Mouse (Mus musculus) liver, embryonic 13.5 days (tissue): ENCODE data around the gene Gm49721. TPM values are rescaled to one million over a fixed set of nuclear protein-coding genes. Genes with fewer than 3 reads are reported as not detected.
A peak's percentile ranks its signal among the peaks of the same experiment; 100 is the strongest.
"Not testable (repeated sequence)": the region's sequence is repeated elsewhere in the genome, so short reads cannot be mapped to it uniquely, and the experiment has no call there.

ENCODE experiments used
- ATAC-seq: fragments of 200-750 bp; cut with Nextera tagmentation; 2 replicates; pipeline ENCODE4 v1.8.0; 2017; ENCODE audit warnings: low read depth, mild to moderate bottlenecking, moderate number of reproducible peaks, moderate library complexity
- DNase-seq: peaks from one replicate; pipeline ENCODE4 v3.0.0; 2022
- H3K27ac ChIP-seq: fragments of 300-500 bp; sonication (generic); 2 replicates; pipeline ENCODE4 v1.5.1; 2015; ENCODE audit warnings: moderate library complexity, mild to moderate bottlenecking, inconsistent platforms
- H3K27me3 ChIP-seq: fragments of 300-500 bp; sonication (generic); 2 replicates; pipeline ENCODE4 v1.6.1; 2015; ENCODE audit warnings: mild to moderate bottlenecking, inconsistent platforms
- H3K36me3 ChIP-seq: fragments of 300-500 bp; sonication (generic); 2 replicates; pipeline ENCODE4 v1.6.1; 2015; ENCODE audit warnings: mild to moderate bottlenecking, inconsistent platforms
- H3K4me1 ChIP-seq: fragments of 300-500 bp; sonication (generic); replicated peaks from 2 replicates; pipeline ENCODE4 v1.6.1; 2015; ENCODE audit warnings: inconsistent platforms
- H3K4me2 ChIP-seq: fragments of 300-500 bp; sonication (generic); 2 replicates; pipeline ENCODE4 v1.6.1; 2015; ENCODE audit warnings: inconsistent platforms, mild to moderate bottlenecking, moderate library complexity
- H3K4me3 ChIP-seq: fragments of 300-500 bp; sonication (generic); replicated peaks from 2 replicates; pipeline ENCODE4 v1.5.1; 2015; ENCODE audit warnings: mild to moderate bottlenecking, inconsistent platforms
- H3K9ac ChIP-seq: fragments of 300-500 bp; sonication (generic); 2 replicates; pipeline ENCODE4 v1.6.1; 2015; ENCODE audit warnings: mild to moderate bottlenecking, inconsistent platforms
- H3K9me3 ChIP-seq: fragments of 300-500 bp; sonication (generic); replicated peaks from 2 replicates; pipeline ENCODE4 v1.6.1; 2016; ENCODE audit warnings: inconsistent platforms
- WGBS: fragments of 180-500 bp; shearing (Covaris S2); methylation state at CpG from one replicate; pipeline ENCODE4 v1.1.7; 2015; ENCODE audit not compliant: insufficient replicate concordance; 5-methylcytosine and 5-hydroxymethylcytosine counted together
- polyA plus RNA-seq: library from polyadenylated mRNA; unstranded; fragments of >200 nt; fragmentation: Nextera tagmentation; extraction: Ambion mirVana; gene quantifications from 2 replicates; pipeline ENCODE4 v1.2.1, GENCODE M21; 2015

Gene Gm49721
- polyA plus RNA-seq, 1 experiment from 2014 or later, result 0.09 TPM

- peak; percentile 71 for DNase-seq
- H3K4me2 ChIP-seq, result peak overlapping the region; percentile 60
- peak; percentile 96 for ATAC-seq
- not testable (repeated sequence) for H3K9ac ChIP-seq, H3K27ac ChIP-seq, H3K36me3 ChIP-seq, H3K9me3 ChIP-seq, H3K27me3 ChIP-seq, H3K4me1 ChIP-seq
- WGBS, result 1% methylated on average over 17 of the region's 48 CpGs
- peak overlapping the region; percentile 43 for H3K4me3 ChIP-seq
Observed at GRCm38 (mm10) chr17:6961181-6962000, 17.3 kb upstream of the Gm49721 start.

DNA sequence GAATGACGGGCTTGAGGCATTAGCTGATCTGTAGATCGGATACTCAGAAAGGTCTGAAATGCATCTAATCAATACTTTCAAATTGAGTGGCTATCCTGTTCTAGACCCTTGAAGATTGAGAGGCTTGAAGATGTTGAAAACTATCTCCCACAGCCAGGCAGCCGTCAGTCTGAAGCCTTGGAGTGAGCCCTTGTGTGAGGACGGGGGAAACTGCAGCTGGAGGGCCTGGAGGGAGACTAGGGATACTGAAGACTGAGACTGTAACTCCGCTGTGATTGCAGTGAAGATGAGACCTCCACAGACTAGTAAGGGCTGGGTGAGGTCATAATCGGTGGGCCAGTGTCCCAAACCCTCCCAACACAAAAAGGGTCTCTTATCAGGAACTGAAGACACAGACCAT lies 16.4 kb upstream of the Gm49721 start:
- not testable (repeated sequence) for H3K27ac ChIP-seq, H3K4me3 ChIP-seq, DNase-seq, H3K36me3 ChIP-seq, H3K9ac ChIP-seq, H3K9me3 ChIP-seq, H3K27me3 ChIP-seq, H3K4me2 ChIP-seq, H3K4me1 ChIP-seq, ATAC-seq
- 49% methylated on average over 4 of the region's 6 CpGs for WGBS

DNA sequence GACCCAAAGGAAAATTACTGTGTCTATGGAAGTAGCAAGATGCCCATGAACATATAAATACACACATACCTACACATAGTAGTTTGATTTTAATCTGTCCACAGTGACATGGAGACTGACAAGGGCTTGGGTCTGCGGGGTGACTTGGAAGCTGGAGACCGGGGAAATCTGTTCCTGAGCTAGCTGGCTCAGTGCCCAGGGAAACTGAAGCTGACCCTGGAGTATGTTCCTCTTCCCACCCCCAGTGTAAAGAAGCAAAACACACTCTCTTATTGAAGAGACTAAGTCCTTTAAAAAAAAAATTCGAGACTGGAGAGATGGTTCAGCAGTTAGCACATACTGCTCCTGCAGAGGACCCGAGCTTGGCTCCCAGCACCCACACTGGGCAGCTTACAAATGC lies 15.8 kb upstream of the Gm49721 start:
- not testable (repeated sequence) for DNase-seq, ATAC-seq, H3K36me3 ChIP-seq

GRCm38 (mm10) chr17:6965364-6965763 lies 13.3 kb upstream of the Gm49721 start:
- not testable (repeated sequence) for H3K9ac ChIP-seq, ATAC-seq, H3K27ac ChIP-seq, H3K9me3 ChIP-seq, H3K27me3 ChIP-seq, H3K36me3 ChIP-seq, H3K4me1 ChIP-seq, H3K4me2 ChIP-seq, H3K4me3 ChIP-seq
- peak; percentile 16 for DNase-seq
- WGBS, result 11% methylated on average over 6 of the region's 6 CpGs

More for the DNA sequence above, 15.8 kb upstream of the Gm49721 start:
- H3K27ac ChIP-seq, H3K4me1 ChIP-seq, H3K27me3 ChIP-seq, H3K4me2 ChIP-seq, H3K9ac ChIP-seq, H3K4me3 ChIP-seq, H3K9me3 ChIP-seq: not testable (repeated sequence)
- 67% methylated on average over 4 of the region's 4 CpGs for WGBS

DNA sequence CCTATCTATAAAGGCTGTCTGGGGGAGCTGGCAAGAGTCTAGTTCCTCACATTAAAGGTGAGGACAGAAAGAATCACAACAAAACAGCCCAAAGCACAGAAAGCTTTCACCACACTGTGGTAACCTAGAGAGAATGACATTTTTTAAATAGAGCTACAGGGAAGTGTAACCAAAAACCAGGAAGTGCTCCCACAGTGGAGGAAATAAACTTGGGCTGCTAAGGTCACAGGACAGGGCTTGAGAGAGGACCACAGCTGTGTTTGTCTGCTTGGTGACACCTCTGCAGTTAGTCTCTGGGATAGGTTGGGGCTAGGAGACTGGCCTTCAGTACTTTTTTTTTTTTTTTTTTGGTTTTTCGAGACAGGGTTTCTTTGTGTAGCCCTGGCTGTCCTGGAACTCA lies 11.0 kb upstream of the Gm49721 start:
- H3K4me1 ChIP-seq, H3K27me3 ChIP-seq, H3K27ac ChIP-seq, H3K4me2 ChIP-seq, ATAC-seq, H3K9me3 ChIP-seq, H3K36me3 ChIP-seq, DNase-seq, H3K4me3 ChIP-seq, H3K9ac ChIP-seq: not testable (repeated sequence)
- WGBS, result 9% methylated on average over 1 of the region's 1 CpGs

DNA sequence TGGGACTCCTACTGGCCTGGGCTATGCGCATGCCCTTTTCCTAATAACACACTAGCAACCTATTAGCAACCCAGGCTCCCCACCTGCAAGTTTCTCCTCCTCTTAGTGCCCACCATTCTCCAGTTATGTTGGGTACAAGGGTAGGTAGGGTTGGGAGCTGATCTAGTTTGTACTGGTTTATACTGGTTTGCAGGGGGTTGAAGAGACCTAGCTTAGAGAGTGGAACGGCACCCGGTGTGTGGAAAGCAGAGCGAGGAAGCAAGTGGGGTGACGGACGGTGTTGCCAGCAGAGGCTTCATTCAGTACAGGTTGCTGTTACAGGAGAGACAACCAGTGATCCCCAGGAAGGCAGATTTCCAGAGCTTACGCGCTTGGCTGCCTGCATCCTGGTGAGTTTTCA lies 8.4 kb upstream of the Gm49721 start, which contains the start of gene Rnaset2b:
TSS of gene Rnaset2b (plus strand) at position 301 of the 400 bp plus-strand sequence.
- ATAC-seq, H3K9me3 ChIP-seq: not testable (repeated sequence)

DNA sequence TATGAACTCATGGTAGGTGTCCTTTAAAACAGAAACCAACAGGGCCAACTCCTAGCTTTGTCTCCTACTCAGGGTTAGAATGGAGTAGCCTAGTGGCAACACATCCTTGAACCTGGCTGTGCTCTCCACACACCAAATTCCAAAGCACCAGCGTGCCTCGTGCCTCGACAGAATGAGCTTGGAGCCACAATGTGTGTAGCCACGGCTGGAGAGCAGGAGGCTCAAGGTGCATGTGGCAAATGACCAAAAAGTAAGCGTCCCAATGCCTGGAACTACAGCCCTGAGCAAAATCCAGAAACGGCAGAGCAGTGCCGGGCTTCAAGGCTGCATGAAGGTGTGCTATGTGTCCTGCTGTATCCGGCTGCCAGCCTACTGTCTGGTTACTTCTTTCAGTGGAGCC lies 7.5 kb upstream of the Gm49721 start:
- H3K4me3 ChIP-seq, H3K36me3 ChIP-seq, H3K27ac ChIP-seq, H3K9ac ChIP-seq, DNase-seq, H3K27me3 ChIP-seq, H3K4me2 ChIP-seq, H3K4me1 ChIP-seq, ATAC-seq, H3K9me3 ChIP-seq: not testable (repeated sequence)
- 65% methylated on average over 8 of the region's 8 CpGs for WGBS

More for the DNA sequence above, 8.4 kb upstream of the Gm49721 start, which contains the start of gene Rnaset2b:
- H3K27me3 ChIP-seq, H3K4me3 ChIP-seq, H3K27ac ChIP-seq, H3K36me3 ChIP-seq, H3K9ac ChIP-seq, H3K4me2 ChIP-seq, DNase-seq, H3K4me1 ChIP-seq: not testable (repeated sequence)
- 90% methylated on average over 1 of the region's 8 CpGs for WGBS

DNA sequence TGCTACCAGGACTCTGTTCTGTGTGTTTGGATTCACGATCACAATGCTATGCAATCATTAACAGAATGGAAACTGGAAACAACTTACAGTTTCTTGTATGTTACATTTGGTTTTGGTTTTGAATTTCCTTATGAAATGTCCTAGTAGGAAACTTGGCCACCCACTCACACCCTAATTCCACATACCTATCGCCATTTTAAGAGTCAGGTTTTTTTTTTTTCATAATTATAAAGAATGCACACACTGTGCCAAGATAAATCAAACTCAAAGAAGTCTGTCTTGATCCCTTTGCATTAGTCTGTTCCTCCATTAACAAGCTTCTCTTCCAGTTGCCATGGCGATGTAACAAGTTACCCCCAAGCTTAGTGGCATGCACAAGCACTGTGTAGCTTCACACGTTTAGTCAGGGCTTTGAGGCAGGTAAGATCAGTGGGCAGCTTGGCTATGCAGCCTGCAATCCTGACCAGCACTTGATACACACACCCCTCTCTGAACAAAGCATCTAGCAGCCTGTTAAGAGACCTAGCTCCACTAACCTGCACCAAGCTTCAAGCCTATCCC lies 5.8 kb upstream of the Gm49721 start:
- DNase-seq, H3K9me3 ChIP-seq, H3K9ac ChIP-seq, H3K4me3 ChIP-seq, H3K4me2 ChIP-seq, H3K36me3 ChIP-seq, H3K27ac ChIP-seq, H3K4me1 ChIP-seq, ATAC-seq, H3K27me3 ChIP-seq: not testable (repeated sequence)
- WGBS, result 57% methylated on average over 4 of the region's 4 CpGs

DNA sequence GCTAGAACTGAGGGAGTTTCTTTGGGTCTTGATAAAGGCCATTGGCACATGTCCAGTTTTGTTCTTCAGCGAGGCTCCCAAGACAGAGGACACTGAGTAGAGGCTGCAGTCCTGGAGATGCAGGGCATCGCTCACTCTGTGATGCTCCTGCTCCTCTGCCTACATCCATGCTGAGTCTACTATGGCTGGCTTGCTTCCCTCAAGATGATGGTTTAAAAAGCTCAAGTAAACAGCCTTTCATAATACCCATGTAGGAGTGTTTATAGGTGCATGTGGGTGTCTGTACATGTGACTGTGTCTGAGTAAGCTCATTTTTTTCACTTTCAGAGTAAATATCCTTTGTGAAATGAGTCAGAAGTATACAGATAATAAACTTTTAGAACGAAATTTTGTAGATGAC lies 3.7 kb upstream of the Gm49721 start:
- H3K27me3 ChIP-seq, ATAC-seq: not testable (repeated sequence)
- WGBS, result 48% methylated on average over 3 of the region's 3 CpGs

DNA sequence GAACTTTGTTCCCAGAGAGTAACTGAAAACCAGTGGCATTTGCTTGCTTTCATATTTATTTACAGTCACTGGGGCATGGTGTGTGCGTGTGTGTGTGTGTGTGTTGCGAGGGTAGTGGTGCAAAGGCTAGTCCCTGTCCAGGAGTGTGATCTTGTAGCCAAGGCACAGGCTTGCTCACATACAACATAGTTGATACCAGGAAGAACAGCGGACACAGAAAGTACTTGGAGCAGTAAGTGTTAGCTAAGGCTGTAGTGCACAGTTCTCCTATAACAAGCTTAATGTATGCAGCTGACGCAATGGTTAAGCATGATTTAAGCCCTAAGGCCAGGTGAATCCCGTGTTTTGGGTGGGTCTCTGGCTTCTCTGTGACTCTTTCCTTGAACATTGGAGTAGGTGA lies 676 bp downstream of the Gm49721 start:
- peak overlapping the region; percentile 75 for H3K9ac ChIP-seq
- DNase-seq, ATAC-seq: not testable (repeated sequence)

More for the DNA sequence above, 3.7 kb upstream of the Gm49721 start:
- DNase-seq, H3K4me1 ChIP-seq, H3K27ac ChIP-seq, H3K9me3 ChIP-seq, H3K4me2 ChIP-seq, H3K9ac ChIP-seq, H3K36me3 ChIP-seq, H3K4me3 ChIP-seq: not testable (repeated sequence)

DNA sequence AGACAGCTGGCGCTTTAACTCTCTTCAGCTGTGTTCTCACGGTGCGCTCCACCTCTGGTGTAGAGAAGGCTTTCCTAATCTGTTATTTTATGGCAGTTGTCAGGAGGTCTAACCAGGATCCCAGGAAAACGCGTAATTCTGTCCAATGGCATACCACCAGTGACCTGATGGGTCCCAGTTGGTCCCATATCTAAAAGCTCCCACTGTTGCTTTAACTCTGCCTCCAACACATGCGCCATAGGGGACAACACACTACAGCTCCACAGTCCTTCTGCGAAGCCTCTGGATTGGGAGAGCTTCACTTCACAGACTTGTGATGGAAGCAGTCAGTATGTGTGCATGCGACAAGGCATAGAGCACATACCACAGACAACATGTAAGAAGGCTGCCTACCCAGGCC lies 1.4 kb downstream of the Gm49721 start:
- not testable (repeated sequence) for DNase-seq, H3K27ac ChIP-seq, H3K9ac ChIP-seq, ATAC-seq, H3K9me3 ChIP-seq, H3K4me2 ChIP-seq, H3K4me3 ChIP-seq, H3K4me1 ChIP-seq, H3K27me3 ChIP-seq, H3K36me3 ChIP-seq
- WGBS, result 85% methylated on average over 5 of the region's 8 CpGs

More for the DNA sequence above, 676 bp downstream of the Gm49721 start:
- H3K4me2 ChIP-seq, result peak overlapping the region; percentile 78
- WGBS, result 20% methylated on average over 5 of the region's 5 CpGs
- H3K4me3 ChIP-seq, result peak overlapping the region; percentile 67
- not testable (repeated sequence) for H3K4me1 ChIP-seq, H3K27ac ChIP-seq, H3K27me3 ChIP-seq, H3K9me3 ChIP-seq, H3K36me3 ChIP-seq

GRCm38 (mm10) chr17:6986118-6986517 lies 7.4 kb downstream of the Gm49721 start:
- H3K36me3 ChIP-seq, H3K27me3 ChIP-seq, ATAC-seq, H3K9ac ChIP-seq, DNase-seq, H3K9me3 ChIP-seq, H3K4me3 ChIP-seq, H3K4me2 ChIP-seq, H3K27ac ChIP-seq, H3K4me1 ChIP-seq: not testable (repeated sequence)
- 90% methylated on average over 1 of the region's 1 CpGs for WGBS
